Mouse (Mus musculus) urinary bladder, postnatal 4 days (tissue): ENCODE results near the gene Ppil2.

ENCODE experiments used
- DNase-seq, 2 experiments: peaks; one replicate each; pipeline ENCODE4 v3.0.0; 2021 to 2022; ENCODE audit warnings: low spot score in 2 of 2

The Ppil2 gene

DNA sequence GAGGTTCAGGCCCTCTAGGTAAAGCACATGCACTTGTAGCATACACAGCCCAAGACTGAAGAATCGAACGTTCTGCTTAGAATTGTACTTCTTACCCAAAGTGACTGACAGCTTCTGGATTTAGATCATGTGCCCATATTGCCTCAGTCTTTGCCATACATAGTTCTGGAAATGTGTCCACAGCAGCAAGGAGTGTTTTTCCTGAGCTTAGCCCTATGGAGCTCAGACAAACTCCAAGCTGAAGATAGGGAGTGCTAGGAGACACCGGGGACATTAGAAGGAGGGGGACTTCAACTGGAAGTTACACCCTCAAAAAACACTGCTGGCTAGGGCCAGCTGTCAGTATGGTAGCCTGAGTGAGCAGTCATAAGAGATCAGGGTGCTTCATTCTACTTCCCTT lies 70.3 kb downstream of the Ppil2 start:
- DNase-seq = no peak
